Mouse (Mus musculus) testis, adult 2 months (tissue): ENCODE results near the gene Igsf9. TPM values are rescaled to one million over a fixed set of nuclear protein-coding genes. Genes with fewer than 3 reads are reported as not detected.

Experiments
- H3K27ac ChIP-seq: fragments of 200-500 bp; 2 replicates; pipeline ENCODE4 v1.5.1; 2012; ENCODE audit warnings: low read depth, low read length; ENCODE audit not compliant: control insufficient read depth, insufficient read depth
- H3K27me3 ChIP-seq: fragments of 200-500 bp; 2 replicates; pipeline ENCODE4 v1.6.1; 2012; ENCODE audit warnings: mild to moderate bottlenecking, low read length, moderate library complexity; ENCODE audit not compliant: control insufficient read depth, insufficient read depth
- H3K36me3 ChIP-seq: fragments of 200-500 bp; 2 replicates; pipeline ENCODE4 v1.6.1; 2012; ENCODE audit warnings: mild to moderate bottlenecking, low read length; ENCODE audit not compliant: control insufficient read depth, insufficient read depth
- H3K4me1 ChIP-seq: fragments of 200-500 bp; 2 replicates; pipeline ENCODE4 v1.6.1; 2012; ENCODE audit warnings: low read length; ENCODE audit not compliant: control insufficient read depth, insufficient read depth
- H3K4me3 ChIP-seq: fragments of 200-500 bp; 2 replicates; pipeline ENCODE4 v1.5.1; 2012; ENCODE audit warnings: low read depth, mild to moderate bottlenecking, low read length, moderate library complexity, mixed read lengths; ENCODE audit not compliant: control insufficient read depth
- CTCF ChIP-seq: fragments of 200-500 bp; IDR thresholded peaks from 2 replicates; pipeline ENCODE4 v1.5.1; 2012; ENCODE audit warnings: low read depth, mild to moderate bottlenecking, inconsistent platforms, low read length, moderate library complexity; ENCODE audit not compliant: control insufficient read depth, insufficient read depth, insufficient replicate concordance
- POLR2A ChIP-seq: fragments of 200-500 bp; IDR thresholded peaks from 2 replicates; pipeline ENCODE4 v1.6.1; 2012; ENCODE audit warnings: low read depth, mild to moderate bottlenecking, inconsistent platforms, low read length, moderate library complexity; ENCODE audit not compliant: control insufficient read depth
- polyA plus RNA-seq: library from polyadenylated mRNA; depleted of rRNA; stranded (reverse); fragments of >200 nt; gene quantifications from 2 replicates; pipeline ENCODE4 v1.2.3, GENCODE M21; 2012

The Igsf9 gene
- polyA plus RNA-seq, 1 experiment = 66.1 TPM

- H3K27ac ChIP-seq = no peak overlapping the region
- no peaks in the 10 kb centered on the region for H3K27me3 ChIP-seq
- TF ChIP-seq POLR2A = no peak
- no peak for TF ChIP-seq CTCF
- H3K4me1 ChIP-seq = no peaks in the 10 kb centered on the region
- H3K36me3 ChIP-seq = no peaks in the 10 kb centered on the region
- no peak overlapping the region for H3K4me3 ChIP-seq
Observed at GRCm38 (mm10) chr1:172440521-172440920, 41.1 kb upstream of the Igsf9 start.

GRCm38 (mm10) chr1:172441935-172442445 lies 39.6 kb upstream of the Igsf9 start:
- Histone ChIP-seq H3K27me3 (no peaks in the 10 kb centered on the region), H3K27ac (no peak overlapping the region), H3K4me1 (no peaks in the 10 kb centered on the region), H3K4me3 (no peak overlapping the region), H3K36me3 (no peaks in the 10 kb centered on the region)
- no peak for TF ChIP-seq CTCF
- TF ChIP-seq POLR2A = no peak

GRCm38 (mm10) chr1:172450226-172450625 lies 31.4 kb upstream of the Igsf9 start:
- Histone ChIP-seq H3K4me3 (no peak overlapping the region), H3K27ac (no peak overlapping the region), H3K27me3 (no peaks in the 10 kb centered on the region)

GRCm38 (mm10) chr1:172450848-172451470 lies 30.6 kb upstream of the Igsf9 start:
- TF ChIP-seq CTCF = no peak
- no peak for TF ChIP-seq POLR2A
- peak overlapping the region; percentile 68 for H3K4me3 ChIP-seq

More at GRCm38 (mm10) chr1:172450226-172450625, 31.4 kb upstream of the Igsf9 start:
- H3K4me1 ChIP-seq = peaks cover 6% of the 10 kb centered on the region
- TF ChIP-seq CTCF = no peak
- TF ChIP-seq POLR2A = no peak
- H3K36me3 ChIP-seq = no peaks in the 10 kb centered on the region

GRCm38 (mm10) chr1:172452911-172453310 lies 28.7 kb upstream of the Igsf9 start:
- H3K27me3 ChIP-seq = no peaks in the 10 kb centered on the region
- no peaks in the 10 kb centered on the region for H3K36me3 ChIP-seq
- H3K4me1 ChIP-seq = peaks cover 6% of the 10 kb centered on the region
- no peak overlapping the region for H3K4me3 ChIP-seq
- H3K27ac ChIP-seq = no peak overlapping the region
- TF ChIP-seq CTCF (no peak), POLR2A (no peak)

More at GRCm38 (mm10) chr1:172450848-172451470, 30.6 kb upstream of the Igsf9 start:
- no peak overlapping the region for H3K27ac ChIP-seq
- no peaks in the 10 kb centered on the region for H3K36me3 ChIP-seq
- peaks cover 6% of the 10 kb centered on the region for H3K4me1 ChIP-seq
- no peaks in the 10 kb centered on the region for H3K27me3 ChIP-seq

- no peaks in the 10 kb centered on the region for H3K36me3 ChIP-seq
- no peaks in the 10 kb centered on the region for H3K27me3 ChIP-seq
- TF ChIP-seq CTCF = no peak
- TF ChIP-seq POLR2A = no peak
- no peak overlapping the region for H3K4me3 ChIP-seq
- no peak overlapping the region for H3K27ac ChIP-seq
- peaks cover 6% of the 10 kb centered on the region for H3K4me1 ChIP-seq
Observed at GRCm38 (mm10) chr1:172453810-172454209, 27.8 kb upstream of the Igsf9 start.

- Histone ChIP-seq H3K27ac (no peak overlapping the region), H3K4me3 (no peak overlapping the region), H3K4me1 (peaks cover 6% of the 10 kb centered on the region), H3K36me3 (no peaks in the 10 kb centered on the region), H3K27me3 (no peaks in the 10 kb centered on the region)
- TF ChIP-seq POLR2A (no peak), CTCF (no peak)
Observed at GRCm38 (mm10) chr1:172455416-172455815, 26.2 kb upstream of the Igsf9 start.
